ENCODE assay signal across 2 mouse cellular contexts in genomic region chr7:143011226-143011625, GRCm38 (mm10).
TF ChIP-seq lines count a peak whose summit lies in the region.

No protein-coding gene starts in this region.

TF ChIP-seq in MEL, 35 proteins besides CTCF, POLR2A, EP300 and RAD21:
- TF ChIP-seq TBP (IDR thresholded peaks at IDR 0.05; ENCODE audit: low read depth, low read length): no peak
- TF ChIP-seq POLR2AphosphoS2 (IDR thresholded peaks at IDR 0.05; ENCODE audit: low read length): peak; percentile 39; the same call in 1 of the 2 replicates

TF ChIP-seq in myocyte, 11 proteins besides CTCF, POLR2A, EP300 and RAD21:
- TF ChIP-seq TCF3 (IDR thresholded peaks at IDR 0.05; ENCODE audit: insufficient read length, low read depth) (no peak), POLR2AphosphoS2 (IDR thresholded peaks at IDR 0.05; ENCODE audit: insufficient read length, low read depth) (no peak), E2F4 (IDR thresholded peaks at IDR 0.05; ENCODE audit: insufficient read depth) (no peak), TCF12 (IDR thresholded peaks at IDR 0.05; ENCODE audit: insufficient read depth, poor library complexity, severe bottlenecking) (no peak), MYOD1 (IDR thresholded peaks at IDR 0.05; ENCODE audit: control insufficient read depth in 1 of 3, insufficient read length in 2 of 3, low read depth in 2 of 3) (peak in 2 of 3 experiments; percentile 45 to 76), USF1 (IDR thresholded peaks at IDR 0.05; ENCODE audit: low read depth) (no peak), SRF (IDR thresholded peaks at IDR 0.05; ENCODE audit: control insufficient read depth, insufficient read length, low read depth) (no peak), MYOG (IDR thresholded peaks at IDR 0.05; ENCODE audit: control insufficient read depth in 1 of 3, insufficient read depth in 1 of 3, insufficient read length in 2 of 3, low read depth in 2 of 3) (peak in 2 of 3 experiments; percentile 76 to 89), REST (IDR thresholded peaks at IDR 0.05; ENCODE audit: insufficient read depth, insufficient read length) (no peak), CEBPB (IDR thresholded peaks at IDR 0.05; ENCODE audit: insufficient read depth, poor library complexity, severe bottlenecking) (no peak), MAX (IDR thresholded peaks at IDR 0.05; ENCODE audit: low read depth) (no peak)
